Mouse (Mus musculus): ENCODE measurements around the gene Adarb2.

Adarb2 gene

DNA sequence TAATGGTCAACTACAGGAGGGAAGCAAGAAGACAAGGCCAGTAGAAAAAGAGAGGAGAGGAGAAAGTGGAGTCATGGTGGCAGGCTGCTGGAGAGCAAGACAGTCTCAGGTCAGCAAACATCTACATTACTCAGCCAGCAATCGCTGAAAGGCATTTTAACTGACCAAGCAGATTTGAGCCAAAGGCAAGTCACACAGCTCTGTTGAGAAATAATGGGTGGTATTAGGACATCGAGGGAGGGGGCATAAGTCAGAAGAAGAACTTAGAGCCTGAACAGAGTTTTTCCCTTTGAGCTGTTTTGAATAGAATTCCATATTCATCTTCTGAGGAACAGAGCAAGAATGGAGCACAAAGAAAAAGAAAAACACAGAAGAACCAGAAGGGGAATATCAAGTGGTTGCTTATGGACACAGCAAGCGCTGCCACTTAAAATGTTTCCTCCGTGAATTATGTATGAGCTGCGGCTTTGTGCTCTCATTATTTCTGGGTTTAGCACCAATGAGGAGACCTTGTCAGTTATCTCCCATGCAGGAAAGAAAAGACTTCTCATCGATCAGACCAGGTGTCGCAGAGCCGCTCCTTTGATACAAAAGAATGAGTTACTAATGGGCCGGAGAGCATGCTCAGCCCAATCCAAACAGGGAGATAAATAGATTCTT is 477.9 kb downstream of the Adarb2 start:
- DNase-seq (ENCODE audit: low read depth, low spot score): no peak

DNA sequence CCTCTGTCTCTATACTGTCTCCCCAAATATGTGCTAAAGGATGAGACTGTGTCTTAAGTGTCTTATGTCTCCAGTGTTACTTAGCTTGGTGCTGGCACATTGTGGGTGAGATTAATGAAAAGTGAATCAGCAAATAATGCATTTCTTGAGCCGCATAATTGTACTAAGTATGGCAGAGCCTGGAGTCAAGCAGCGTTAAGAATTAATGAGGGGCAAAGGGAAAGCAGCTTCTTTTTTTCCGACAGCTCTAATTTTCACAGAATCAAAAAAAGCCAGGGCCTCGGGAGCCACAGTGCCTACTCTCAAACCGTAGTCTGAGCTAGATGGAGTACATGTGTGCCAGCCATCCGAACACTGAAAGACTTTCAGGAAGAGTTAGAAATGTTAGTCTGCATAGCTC is 488.8 kb downstream of the Adarb2 start:
- no peak for DNase-seq (ENCODE audit: low read depth, low spot score)

DNA sequence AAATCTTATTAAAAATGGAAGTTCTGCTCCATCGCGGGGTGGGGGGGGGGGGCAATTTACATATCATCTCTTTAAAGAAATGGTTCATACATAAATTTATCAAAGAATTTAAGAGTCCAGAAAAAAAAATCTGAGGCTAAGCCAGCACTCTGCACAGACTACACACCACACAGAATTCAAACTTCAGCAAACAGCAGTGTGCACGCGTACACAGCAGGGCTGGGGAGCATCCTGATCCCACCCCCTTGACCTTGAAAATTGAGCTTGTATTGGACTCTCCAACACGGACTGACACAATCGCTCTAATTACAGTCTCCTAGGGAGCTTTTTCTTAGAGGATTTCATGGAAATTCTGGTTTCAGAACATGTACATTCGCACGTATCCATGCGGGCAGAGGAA is 490.1 kb downstream of the Adarb2 start:
- DNase-seq (ENCODE audit: low read depth, low spot score): no peak

DNA sequence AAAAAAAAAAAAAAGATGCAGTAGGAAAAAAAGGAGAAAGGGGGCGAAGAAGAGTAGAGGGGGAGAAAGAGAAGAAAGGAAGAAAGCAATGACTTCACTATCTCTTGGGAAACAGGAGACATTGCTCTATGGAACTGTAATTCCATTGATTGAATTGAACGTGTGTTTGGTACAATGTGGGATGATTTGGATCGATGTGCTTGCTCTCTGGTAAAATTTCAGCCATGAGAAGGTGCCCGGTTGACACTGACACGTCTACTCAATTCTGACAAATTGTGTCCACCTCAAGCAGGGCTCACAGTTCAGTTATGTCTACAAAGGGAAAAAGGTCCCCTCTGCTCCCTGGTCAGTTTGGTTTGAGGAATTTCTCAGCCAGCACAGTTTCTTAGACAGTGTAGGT is 495.8 kb downstream of the Adarb2 start:
- DNase-seq (ENCODE audit: low read depth, low spot score): no peak

DNA sequence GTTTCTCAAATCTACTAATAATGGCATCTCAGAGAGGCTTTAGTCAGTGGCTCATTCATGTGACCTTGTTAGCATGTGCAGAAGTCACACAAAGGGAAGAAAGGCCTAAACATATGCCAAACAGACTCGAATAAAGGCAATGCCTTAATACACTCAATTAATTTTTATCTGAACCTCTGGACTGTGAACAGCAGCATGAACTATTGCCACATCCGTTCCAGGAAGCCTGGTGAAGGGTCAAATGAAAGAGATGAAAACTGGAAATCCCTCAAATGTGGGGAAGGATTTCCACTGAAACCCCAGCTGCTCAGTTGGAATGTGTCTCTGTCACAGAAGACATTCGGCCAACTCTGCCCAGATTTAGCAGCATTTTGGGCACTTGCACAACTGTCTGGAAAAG is 497.2 kb downstream of the Adarb2 start:
- no peak for DNase-seq (ENCODE audit: low read depth, low spot score)

DNA sequence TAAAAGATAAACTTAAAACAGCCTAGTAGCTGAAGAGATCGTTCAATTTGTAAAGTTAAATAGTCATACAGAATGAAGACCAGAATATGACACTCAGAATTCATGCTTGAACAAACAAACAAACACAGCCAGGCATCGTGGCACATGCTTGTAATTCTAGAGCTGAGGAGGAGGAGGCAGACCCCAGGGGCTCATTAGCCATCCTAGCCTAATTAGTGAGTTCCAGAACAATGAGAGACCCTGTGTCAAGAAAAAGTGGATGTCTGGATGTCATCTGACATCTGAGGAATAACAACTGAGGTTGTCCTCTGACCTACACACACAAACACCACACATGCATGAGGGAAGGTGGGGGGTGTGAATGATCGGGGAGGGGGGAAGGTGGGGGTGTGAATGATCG is 498.3 kb downstream of the Adarb2 start:
- no peak for DNase-seq (ENCODE audit: low read depth, low spot score)

DNA sequence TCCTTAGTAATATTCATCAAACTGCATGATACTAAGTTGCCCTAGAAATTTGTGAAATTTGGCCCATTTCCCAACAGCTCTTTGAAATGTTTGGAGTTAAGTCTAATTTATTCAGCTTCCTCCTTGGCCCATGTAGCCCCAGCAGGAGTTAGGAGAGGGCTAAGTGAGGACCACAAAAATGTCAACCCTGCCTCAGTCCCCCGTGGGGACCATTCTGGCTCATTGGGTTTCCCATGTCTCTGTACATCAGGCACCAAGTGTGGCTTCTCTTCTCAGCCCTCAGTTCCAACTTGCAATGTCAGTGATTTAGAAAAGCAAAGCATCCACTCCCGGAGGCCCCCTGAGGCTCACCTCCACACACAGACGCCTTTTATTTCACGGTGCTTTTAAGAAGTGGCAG is 502.6 kb downstream of the Adarb2 start:
- DNase-seq (ENCODE audit: low read depth, low spot score): no peak

DNA sequence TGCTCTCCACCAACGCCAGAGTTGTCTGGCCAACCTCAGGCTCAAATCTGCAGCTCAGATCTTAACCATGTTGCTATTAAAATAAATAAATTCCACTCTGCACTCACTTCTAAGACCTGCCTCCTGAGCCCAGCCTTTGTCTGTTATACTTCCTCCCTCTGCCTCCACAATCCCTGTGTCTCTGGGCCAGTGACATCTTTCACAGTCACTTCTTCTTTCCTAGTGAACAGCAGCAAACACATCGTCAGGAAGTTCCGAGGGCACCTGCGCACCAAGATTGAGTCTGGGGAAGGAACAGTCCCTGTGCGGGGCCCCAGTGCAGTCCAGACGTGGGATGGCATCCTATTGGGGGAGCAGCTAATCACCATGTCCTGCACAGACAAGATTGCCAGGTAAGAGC is 510.7 kb downstream of the Adarb2 start:
- DNase-seq (ENCODE audit: low read depth, low spot score): no peak

DNA sequence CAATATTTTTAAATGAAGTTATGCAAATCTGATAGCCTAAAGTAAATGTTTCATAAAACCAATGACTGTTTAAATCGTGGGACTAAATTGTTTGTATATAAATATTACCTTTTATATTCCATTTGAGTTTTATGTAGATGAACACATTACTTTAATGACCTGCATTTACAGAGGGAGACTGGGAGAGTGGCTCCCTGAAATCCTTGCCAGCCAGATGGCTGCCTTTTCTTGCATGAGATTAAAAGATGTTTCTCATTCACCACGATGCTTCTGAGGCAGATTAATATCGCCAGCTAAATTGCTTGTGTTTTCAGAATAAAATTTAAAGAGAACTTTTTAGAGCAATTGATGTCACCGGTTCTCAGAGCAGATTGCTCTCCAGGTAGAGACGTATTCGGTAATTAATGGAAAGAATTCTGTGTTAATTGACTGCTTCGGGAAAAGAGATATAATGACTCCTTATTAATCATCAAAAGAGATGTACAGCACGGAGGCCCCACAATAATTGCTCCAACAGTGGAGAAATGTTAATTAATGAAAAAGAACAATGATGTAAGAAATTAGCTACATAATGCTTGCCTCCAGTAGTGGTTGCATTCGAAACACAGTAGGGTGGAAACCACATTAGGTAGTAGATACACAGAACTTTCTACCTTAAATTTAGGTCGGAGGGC is 527.4 kb downstream of the Adarb2 start:
- DNase-seq (ENCODE audit: low read depth, low spot score): no peak

DNA sequence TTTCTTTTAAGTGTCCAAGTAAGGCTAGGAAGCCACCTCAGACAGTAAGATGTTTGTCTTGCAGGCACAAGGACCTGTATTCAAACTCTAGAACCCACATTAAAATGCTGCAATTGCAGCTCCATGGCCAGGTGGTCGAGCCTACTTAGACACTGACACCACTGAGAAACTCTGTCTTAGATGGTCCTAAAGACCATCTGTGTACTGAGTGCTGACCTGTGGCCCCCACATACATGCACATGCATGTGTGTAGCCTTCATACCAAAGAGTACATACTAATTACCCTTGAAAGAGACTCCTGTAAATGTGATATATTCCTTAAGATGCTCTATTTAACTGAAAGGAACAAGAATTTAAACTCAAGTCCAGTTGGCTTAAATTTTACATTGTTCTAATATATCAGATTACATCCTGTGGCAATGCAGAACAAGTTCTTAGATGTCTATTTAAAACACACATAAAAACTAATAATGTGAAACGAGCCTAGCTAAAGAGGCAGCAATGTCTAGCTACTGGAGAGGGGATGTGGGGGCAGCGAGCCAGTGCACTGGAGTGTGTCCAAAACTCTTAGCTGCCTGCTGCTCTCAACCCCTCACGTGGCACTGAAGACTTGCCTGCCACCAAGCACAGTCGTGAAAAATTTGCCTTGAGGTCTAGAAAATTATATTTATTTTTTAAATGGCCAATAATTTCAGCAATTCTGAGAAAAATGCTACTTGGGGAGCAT is 534.6 kb downstream of the Adarb2 start:
- DNase-seq (ENCODE audit: low read depth, low spot score): no peak

DNA sequence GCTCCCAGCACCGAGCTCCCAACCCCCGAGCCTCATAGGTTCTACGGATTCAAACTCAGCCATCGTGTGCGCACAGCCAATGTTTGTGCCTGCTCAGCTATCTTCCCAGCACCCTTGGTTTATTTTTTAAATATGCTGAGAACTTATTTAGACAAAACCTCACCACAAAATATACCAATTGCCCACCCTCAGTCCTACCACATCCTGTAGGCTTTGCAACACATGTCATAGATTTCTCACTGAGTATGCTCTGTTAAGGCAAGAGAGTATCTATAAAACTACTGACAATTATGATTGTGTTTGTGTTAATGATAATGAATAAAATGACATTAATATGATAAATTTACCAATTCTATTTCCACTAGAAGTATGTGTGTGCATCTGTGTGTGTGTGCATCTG is 540.1 kb downstream of the Adarb2 start:
- DNase-seq (ENCODE audit: low read depth, low spot score): no peak

DNA sequence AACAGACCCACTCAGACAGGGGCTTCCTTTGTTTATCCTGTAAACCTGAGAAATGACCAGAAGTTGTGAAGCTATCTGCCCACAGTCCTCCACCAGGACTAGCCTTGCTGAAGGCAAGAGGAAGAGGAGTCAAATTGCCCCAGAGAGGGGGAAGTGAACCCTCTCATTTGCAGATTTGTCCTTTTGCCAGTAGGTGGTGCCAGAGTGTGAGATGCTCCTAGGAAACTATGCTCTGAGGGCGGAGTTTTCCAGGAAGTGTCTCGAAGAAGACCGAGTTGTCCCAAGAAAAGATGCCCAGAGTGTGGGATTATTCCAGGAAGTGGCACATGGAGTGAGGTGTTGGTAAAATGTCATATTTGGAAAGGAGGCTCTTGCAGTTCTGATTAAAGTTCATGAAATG is 541.9 kb downstream of the Adarb2 start:
- DNase-seq (ENCODE audit: low read depth, low spot score): no peak

DNA sequence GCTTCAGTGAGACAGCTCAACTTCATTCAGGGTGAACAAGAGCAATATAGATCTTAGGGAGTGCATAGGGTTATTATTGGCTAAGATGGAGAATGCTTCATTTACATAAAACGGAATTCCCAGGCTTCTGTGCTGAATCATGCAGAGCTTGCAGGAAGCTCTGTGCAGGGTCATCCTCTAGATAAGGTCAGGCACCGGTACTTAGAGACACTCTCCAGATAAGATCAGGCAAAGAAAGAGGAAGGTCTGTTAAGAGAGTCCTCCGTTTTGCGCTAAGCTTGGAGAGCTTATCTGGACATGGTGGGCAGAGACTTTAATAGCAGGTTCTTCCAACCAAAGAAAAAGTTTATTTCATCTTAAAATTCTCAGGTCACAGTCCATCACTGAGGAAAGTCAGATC is 542.9 kb downstream of the Adarb2 start:
- DNase-seq (ENCODE audit: low read depth, low spot score): no peak

DNA sequence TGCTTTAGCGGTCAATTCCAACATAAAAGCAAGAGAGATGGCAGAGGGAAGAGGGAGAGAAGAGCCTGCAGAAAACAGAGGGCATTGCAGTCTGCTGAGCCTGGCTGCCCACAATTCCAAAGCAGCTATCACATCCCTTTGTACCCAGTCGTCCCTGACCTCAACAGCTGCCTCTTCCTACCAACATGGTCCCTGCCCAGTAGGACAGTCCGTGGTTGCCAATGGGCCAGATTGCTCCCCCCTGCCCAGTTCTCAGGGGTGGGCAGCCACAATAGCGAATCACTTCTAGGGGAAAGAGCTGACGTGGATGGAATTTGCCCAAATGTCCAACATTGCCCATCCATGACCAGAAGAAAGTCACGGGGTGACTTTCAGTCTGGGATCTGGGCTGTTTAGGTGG is 546.8 kb downstream of the Adarb2 start:
- no peak for DNase-seq (ENCODE audit: low read depth, low spot score)

DNA sequence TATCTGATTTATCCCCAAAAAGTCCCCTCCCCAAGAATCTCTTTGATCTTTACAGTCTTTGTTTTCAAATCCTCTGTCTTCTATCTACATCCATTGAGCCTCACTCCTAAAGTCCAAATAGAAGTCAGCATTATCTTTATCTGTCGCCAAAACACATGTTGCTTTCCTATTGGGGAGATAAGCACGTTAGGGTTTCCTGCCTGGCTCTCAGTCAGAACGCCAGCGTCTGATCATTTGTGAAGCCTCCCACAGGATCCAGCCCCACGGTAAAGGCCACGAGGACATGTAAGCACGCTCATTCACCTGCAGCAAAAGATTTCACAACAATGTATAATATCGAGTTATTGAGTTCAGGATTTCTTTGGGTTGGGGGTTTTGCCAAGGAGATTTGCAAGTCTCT is 558.3 kb downstream of the Adarb2 start:
- no peak for DNase-seq (ENCODE audit: low read depth, low spot score)

DNA sequence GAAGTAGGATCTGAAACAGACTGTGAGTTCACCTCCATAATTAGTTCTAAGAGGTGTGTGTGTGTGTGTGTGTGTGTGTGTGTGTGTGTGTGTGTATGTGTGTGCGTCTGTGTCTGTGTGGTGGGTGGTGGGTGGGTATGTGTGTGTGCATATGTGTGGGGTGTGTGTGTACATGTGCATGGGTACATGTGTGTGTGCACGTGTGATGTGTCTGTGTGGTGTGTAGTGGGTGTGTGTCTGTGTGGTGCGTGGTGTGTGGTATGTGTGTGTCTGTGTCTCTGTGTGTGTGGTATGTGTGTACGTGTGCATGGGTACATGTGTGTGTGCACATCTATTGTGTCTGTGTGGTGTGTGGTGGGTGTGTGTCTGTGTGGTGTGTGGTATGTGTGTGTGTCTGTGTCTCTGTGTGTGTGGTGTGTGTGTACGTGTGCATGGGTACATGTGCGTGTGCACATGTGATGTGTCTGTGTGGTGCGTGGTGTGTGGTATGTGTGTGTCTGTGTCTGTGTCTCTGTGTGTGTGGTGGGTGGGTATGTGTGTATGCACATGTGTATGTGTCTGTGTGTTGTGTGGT is 567.1 kb downstream of the Adarb2 start:
- no peak for DNase-seq (ENCODE audit: low read depth, low spot score)

DNA sequence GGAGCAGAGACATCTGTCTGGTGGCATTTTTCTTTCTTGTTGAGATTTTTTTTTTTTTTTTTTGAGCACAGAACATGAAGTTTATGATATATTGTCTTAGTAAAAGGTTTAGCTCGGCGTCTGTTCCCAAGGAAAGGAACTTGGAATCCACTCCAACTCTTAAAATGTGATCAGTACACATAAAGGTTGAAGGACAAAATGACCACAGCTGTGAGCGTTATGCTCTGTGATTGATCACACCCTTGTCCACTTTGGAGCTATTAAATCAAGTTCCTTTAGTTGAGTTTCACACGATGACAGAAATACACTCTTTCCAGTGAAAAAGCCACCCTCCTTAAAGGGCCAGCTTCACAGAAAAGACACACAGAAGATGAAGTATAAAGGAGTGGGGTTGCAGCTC is 568.0 kb downstream of the Adarb2 start:
- DNase-seq (ENCODE audit: low read depth, low spot score): no peak

DNA sequence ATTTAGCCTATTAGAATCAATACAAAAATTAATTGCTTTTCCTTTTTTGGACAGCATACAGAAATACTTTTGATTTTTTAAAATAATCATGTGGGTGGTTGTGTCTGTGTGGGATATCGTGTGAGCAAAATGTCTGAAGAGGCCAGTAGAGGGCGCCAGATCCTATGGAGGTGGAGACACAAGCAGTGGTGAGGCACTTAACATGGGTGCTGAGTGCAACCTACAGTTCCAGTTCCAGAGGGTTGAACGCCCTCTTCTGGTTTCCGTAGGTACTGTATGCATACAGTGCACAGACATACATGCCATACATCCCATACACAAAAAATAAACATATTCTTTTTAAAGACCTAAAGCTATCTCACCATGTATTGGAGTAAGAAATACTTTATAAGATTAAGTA is 577.8 kb downstream of the Adarb2 start:
- peak; percentile 18 for DNase-seq (ENCODE audit: low read depth, low spot score)

DNA sequence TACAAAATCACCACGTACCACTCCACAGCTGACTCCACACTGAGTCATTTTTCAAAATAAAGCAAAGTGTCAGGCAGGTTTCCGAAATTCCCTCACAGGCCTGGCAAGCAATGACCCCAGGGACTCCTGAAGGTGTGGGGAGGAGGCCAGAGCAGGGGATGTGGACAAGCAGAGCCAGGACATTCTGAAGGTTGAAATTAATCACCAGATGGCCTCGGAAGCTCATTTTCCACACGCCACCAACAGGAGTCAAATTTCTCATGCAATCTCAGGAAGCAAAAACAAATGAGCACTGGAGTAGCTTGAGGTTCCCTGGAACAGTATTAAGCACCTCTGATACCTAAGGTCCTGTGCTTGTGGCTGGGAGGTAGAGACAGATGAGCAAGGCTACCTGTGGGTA is 580.0 kb downstream of the Adarb2 start:
- DNase-seq (ENCODE audit: low read depth, low spot score): no peak

DNA sequence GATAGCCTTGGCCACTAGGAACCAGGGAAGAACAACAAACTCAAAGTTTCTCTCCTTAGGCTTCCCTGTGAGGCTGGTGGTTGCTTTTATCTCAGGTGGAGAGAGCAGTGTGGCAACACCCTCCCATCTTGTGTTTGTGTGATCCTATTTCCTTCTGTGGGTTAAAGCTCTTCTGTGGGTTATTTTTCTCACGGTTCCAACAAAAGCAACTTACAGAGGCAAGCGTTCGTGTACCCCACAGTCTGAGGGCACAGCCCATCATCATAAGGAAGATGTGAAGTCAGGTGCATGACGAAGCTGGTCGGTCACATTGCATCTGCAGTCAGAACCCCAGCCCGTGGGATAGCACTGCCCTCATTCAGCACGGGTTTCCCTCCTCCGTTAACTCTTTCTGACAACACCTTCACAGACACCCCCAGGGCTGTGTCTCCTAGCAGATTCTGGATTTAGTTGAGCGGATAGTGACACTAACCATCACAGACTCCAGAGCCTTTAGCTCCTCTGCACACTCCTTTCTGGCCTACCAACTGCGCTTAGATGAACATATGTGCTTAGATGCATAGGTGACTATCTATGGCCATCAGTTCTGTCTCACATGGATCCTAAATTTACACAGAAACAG is 581.1 kb downstream of the Adarb2 start:
- DNase-seq (ENCODE audit: low read depth, low spot score): no peak

DNA sequence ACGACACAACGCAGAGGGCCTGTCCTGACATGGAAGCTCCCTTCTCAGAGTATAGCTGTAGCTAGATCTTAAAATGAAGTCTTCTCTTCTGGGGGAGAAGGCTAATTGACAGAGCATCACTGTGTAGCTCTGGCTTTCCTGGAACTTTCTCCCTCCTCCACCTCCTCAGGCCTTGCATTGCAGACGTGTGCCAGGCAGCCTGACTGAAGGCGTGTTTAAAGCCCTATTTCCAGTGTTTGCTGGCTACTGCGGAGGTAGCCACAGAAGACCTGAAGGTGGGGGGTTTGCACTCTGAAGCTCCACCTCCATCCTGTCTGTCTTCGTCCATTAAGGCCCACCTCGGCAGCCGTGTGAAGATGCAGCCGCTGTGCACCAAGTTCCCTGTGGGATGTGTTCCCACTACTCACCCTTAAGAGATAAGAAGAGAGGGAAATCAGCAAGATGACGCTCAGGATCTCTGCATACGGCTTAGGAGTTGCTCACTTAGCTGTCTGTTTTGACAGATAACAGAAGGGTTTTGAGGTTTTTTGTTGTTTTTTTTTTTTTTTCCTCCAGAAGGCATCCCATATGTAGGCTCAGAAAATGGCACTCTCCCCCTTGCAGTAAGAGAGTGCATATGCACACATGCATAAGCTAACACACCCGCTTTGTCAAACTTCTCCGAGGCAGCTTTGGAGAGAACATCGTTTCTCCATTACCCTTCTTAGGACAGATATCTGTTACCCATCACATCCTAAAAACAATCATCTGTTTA is 581.8 kb downstream of the Adarb2 start:
- peak; percentile 24 for DNase-seq (ENCODE audit: low read depth, low spot score)

DNA sequence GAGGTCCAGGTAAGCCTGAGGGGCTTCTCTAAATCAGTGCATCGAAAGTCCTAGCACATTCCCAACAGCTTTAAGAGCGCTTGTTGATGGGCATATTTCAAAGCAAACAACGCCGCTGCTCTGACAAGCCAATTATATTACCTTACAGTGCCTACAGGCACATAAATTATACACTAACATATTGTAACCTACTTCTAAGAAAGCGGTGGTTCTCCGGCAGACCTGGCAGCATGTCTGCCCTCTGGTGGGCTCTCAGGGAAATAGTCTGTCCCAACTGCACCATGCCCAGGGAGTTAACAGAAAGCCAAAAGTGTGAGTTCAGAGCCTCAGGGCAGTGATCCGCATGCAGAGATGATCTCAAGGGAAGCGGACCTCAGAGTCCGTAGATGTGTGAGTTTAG is 582.5 kb downstream of the Adarb2 start:
- DNase-seq (ENCODE audit: low read depth, low spot score): peak; percentile 34
